Mouse (Mus musculus): ENCODE data around the gene Tenm3.

GRCm38 (mm10) chr8:48567929-48568607, 275.7 kb downstream of the Tenm3 start:
- TF ChIP-seq CTCF (IDR thresholded peaks at IDR 0.05; ENCODE audit: low read depth) (no peak), EP300 (IDR thresholded peaks at IDR 0.05; ENCODE audit: low read depth) (no peak)

All from liver, postnatal 0 days (tissue).